Mouse (Mus musculus) brain, embryonic 14.5 days (tissue): Measurements from ENCODE around the gene Chst3.

ENCODE experiments used
- CTCF ChIP-seq: fragments of 200-500 bp; IDR thresholded peaks from 2 replicates; pipeline ENCODE4 v1.5.1; 2012; ENCODE audit warnings: inconsistent platforms, mild to moderate bottlenecking, moderate library complexity, borderline replicate concordance; ENCODE audit not compliant: insufficient read depth, insufficient read length; ENCODE audit errors: extremely low read depth
- POLR2A ChIP-seq: fragments of 200-500 bp; IDR thresholded peaks from 2 replicates; pipeline ENCODE4 v1.6.1; 2012; ENCODE audit warnings: mild to moderate bottlenecking, inconsistent platforms, borderline replicate concordance; ENCODE audit not compliant: poor library complexity, insufficient read depth, insufficient read length, severe bottlenecking; ENCODE audit errors: extremely low read depth

DNA sequence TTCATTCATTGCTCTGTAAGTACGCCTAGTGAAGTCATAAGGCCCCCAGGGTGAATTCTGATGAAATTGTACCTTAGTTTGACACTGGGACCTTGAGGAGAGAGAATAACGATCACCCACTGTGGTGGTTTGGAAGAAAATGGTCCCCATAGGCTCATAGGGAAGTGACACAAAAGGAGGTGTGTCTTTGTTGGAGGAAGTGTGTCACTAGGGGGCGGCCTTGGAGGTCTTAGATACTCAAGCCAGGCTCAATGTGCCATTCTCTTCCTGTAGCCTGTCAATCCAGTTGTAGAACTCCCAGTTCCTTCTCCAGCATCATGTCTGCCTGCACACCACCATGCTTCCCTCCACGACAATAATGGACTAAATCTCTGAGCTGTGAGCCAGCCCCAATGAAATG, 78.3 kb downstream of the Chst3 start:
- TF ChIP-seq CTCF (no peak), POLR2A (no peak)
